Mouse (Mus musculus) forebrain, embryonic 13.5 days (tissue): ENCODE measurements around the gene BC052040. TPM values are rescaled to one million over a fixed set of nuclear protein-coding genes. Genes with fewer than 3 reads are reported as not detected.

Experiments used
- ATAC-seq: fragments of 200-750 bp; cut with Nextera tagmentation; 2 replicates; pipeline ENCODE4 v1.8.0; 2017
- H3K27ac ChIP-seq: fragments of 300-500 bp; sonication (generic); 2 replicates; pipeline ENCODE4 v1.5.1; 2015; ENCODE audit warnings: inconsistent platforms, mild to moderate bottlenecking, moderate library complexity
- H3K27me3 ChIP-seq: fragments of 300-500 bp; sonication (generic); 2 replicates; pipeline ENCODE4 v1.6.1; 2015; ENCODE audit warnings: mild to moderate bottlenecking, inconsistent platforms
- H3K36me3 ChIP-seq: fragments of 300-500 bp; sonication (generic); 2 replicates; pipeline ENCODE4 v1.6.1; 2015; ENCODE audit warnings: mild to moderate bottlenecking, inconsistent platforms; ENCODE audit not compliant: poor library complexity, severe bottlenecking
- H3K4me1 ChIP-seq: fragments of 300-500 bp; sonication (generic); 2 replicates; pipeline ENCODE4 v1.6.1; 2015; ENCODE audit warnings: inconsistent platforms
- H3K4me2 ChIP-seq: fragments of 300-500 bp; sonication (generic); 2 replicates; pipeline ENCODE4 v1.6.1; 2015; ENCODE audit warnings: inconsistent platforms, mild to moderate bottlenecking, moderate library complexity
- H3K4me3 ChIP-seq: fragments of 300-500 bp; sonication (generic); 2 replicates; pipeline ENCODE4 v1.5.1; 2015; ENCODE audit warnings: mild to moderate bottlenecking, inconsistent platforms
- H3K9ac ChIP-seq: fragments of 300-500 bp; sonication (generic); 2 replicates; pipeline ENCODE4 v1.6.1; 2015; ENCODE audit warnings: mild to moderate bottlenecking, inconsistent platforms
- H3K9me3 ChIP-seq: fragments of 300-500 bp; sonication (generic); replicated peaks from 2 replicates; pipeline ENCODE4 v1.6.1; 2016; ENCODE audit warnings: inconsistent platforms
- WGBS: fragments of 180-500 bp; shearing (Covaris S2); methylation state at CpG from one replicate; pipeline ENCODE4 v1.1.7; 2015; 5-methylcytosine and 5-hydroxymethylcytosine counted together
- polyA plus RNA-seq: library from polyadenylated mRNA; unstranded; fragments of >200 nt; fragmentation: Nextera tagmentation; extraction: Ambion mirVana; gene quantifications from 2 replicates; pipeline ENCODE4 v1.2.1, GENCODE M21; 2015

Gene BC052040
- polyA plus RNA-seq, 1 experiment from 2014 or later: 21.0 TPM

GRCm38 (mm10) chr2:115724726-115725125 is 143.2 kb downstream of the BC052040 start:
- Histone ChIP-seq H3K36me3 (peaks cover 13% of the 10 kb centered on the region), H3K4me3 (no peak overlapping the region), H3K9me3 (peaks cover 13% of the 10 kb centered on the region), H3K9ac (no peak overlapping the region), H3K27ac (peak overlapping the region; percentile 88), H3K4me2 (0 out of 2 replicates have a peak overlapping the region, but pooled peaks have one; percentile 9), H3K27me3 (no peaks in the 10 kb centered on the region), H3K4me1 (peaks cover 59% of the 10 kb centered on the region)
- 0 out of 2 replicates have a peak, but pooled peaks have one; percentile 6 for ATAC-seq
- WGBS: 38% methylated on average over 6 of the region's 6 CpGs

GRCm38 (mm10) chr2:115725503-115725902 is 144.0 kb downstream of the BC052040 start:
- WGBS: 16% methylated on average over 6 of the region's 6 CpGs
- Histone ChIP-seq H3K4me2 (no peak overlapping the region), H3K27ac (peak overlapping the region; percentile 88), H3K9ac (no peak overlapping the region), H3K4me3 (no peak overlapping the region), H3K27me3 (no peaks in the 10 kb centered on the region), H3K9me3 (peaks cover 5% of the 10 kb centered on the region), H3K36me3 (peaks cover 8% of the 10 kb centered on the region), H3K4me1 (peaks cover 63% of the 10 kb centered on the region)
- ATAC-seq: peak; percentile 91

- no peak overlapping the region for H3K4me3 ChIP-seq
- 18% methylated on average over 6 of the region's 6 CpGs for WGBS
- 0 out of 2 replicates have a peak, but pooled peaks cover under 1% of the 10 kb centered on the region for H3K9me3 ChIP-seq
- H3K4me2 ChIP-seq: peak overlapping the region; percentile 17
- peaks cover 67% of the 10 kb centered on the region for H3K4me1 ChIP-seq
- peaks cover 3% of the 10 kb centered on the region; the same call in 1 of the 2 replicates for H3K36me3 ChIP-seq
- H3K9ac ChIP-seq: no peak overlapping the region
- H3K27ac ChIP-seq: peak overlapping the region; percentile 88
- H3K27me3 ChIP-seq: no peaks in the 10 kb centered on the region
- ATAC-seq: peak; percentile 78
Observed at GRCm38 (mm10) chr2:115725926-115726325, 144.4 kb downstream of the BC052040 start.

GRCm38 (mm10) chr2:115726806-115727205 is 145.3 kb downstream of the BC052040 start:
- H3K9me3 ChIP-seq: no peaks in the 10 kb centered on the region
- H3K27ac ChIP-seq: peak overlapping the region; percentile 88
- H3K27me3 ChIP-seq: no peaks in the 10 kb centered on the region
- H3K36me3 ChIP-seq: peaks cover 3% of the 10 kb centered on the region; the same call in 1 of the 2 replicates
- H3K4me2 ChIP-seq: no peak overlapping the region
- H3K4me1 ChIP-seq: peaks cover 66% of the 10 kb centered on the region
- no peak overlapping the region for H3K9ac ChIP-seq
- H3K4me3 ChIP-seq: no peak overlapping the region
- ATAC-seq: no peak
- WGBS: 35% methylated on average over 5 of the region's 5 CpGs

GRCm38 (mm10) chr2:115728627-115729026 is 147.1 kb downstream of the BC052040 start:
- H3K27me3 ChIP-seq: no peaks in the 10 kb centered on the region
- 94% methylated on average over 6 of the region's 6 CpGs for WGBS

GRCm38 (mm10) chr2:115730502-115730901 is 149.0 kb downstream of the BC052040 start:
- no peak overlapping the region for H3K27ac ChIP-seq
- 86% methylated on average over 6 of the region's 6 CpGs for WGBS
- ATAC-seq: no peak

More at GRCm38 (mm10) chr2:115728627-115729026, 147.1 kb downstream of the BC052040 start:
- ATAC-seq: no peak
- no peak overlapping the region for H3K27ac ChIP-seq
- H3K4me1 ChIP-seq: peaks cover 47% of the 10 kb centered on the region
- H3K4me3 ChIP-seq: no peak overlapping the region
- no peak overlapping the region for H3K9ac ChIP-seq
- no peak overlapping the region for H3K4me2 ChIP-seq
- H3K36me3 ChIP-seq: peaks cover 3% of the 10 kb centered on the region; the same call in 1 of the 2 replicates
- no peaks in the 10 kb centered on the region for H3K9me3 ChIP-seq

GRCm38 (mm10) chr2:115731171-115731570 is 149.7 kb downstream of the BC052040 start:
- no peak for ATAC-seq
- WGBS: 85% methylated on average over 3 of the region's 3 CpGs
- no peak overlapping the region for H3K4me2 ChIP-seq
- H3K9ac ChIP-seq: no peak overlapping the region
- H3K36me3 ChIP-seq: peaks cover 3% of the 10 kb centered on the region; the same call in 1 of the 2 replicates
- no peaks in the 10 kb centered on the region for H3K27me3 ChIP-seq
- H3K27ac ChIP-seq: no peak overlapping the region
- peaks cover 23% of the 10 kb centered on the region for H3K4me1 ChIP-seq
- no peaks in the 10 kb centered on the region for H3K9me3 ChIP-seq
- no peak overlapping the region for H3K4me3 ChIP-seq

More at GRCm38 (mm10) chr2:115730502-115730901, 149.0 kb downstream of the BC052040 start:
- H3K4me2 ChIP-seq: no peak overlapping the region
- peaks cover 30% of the 10 kb centered on the region for H3K4me1 ChIP-seq
- H3K4me3 ChIP-seq: no peak overlapping the region
- no peak overlapping the region for H3K9ac ChIP-seq
- H3K27me3 ChIP-seq: no peaks in the 10 kb centered on the region
- H3K9me3 ChIP-seq: no peaks in the 10 kb centered on the region
- peaks cover 3% of the 10 kb centered on the region; the same call in 1 of the 2 replicates for H3K36me3 ChIP-seq

- ATAC-seq: no peak
- 83% methylated on average over 4 of the region's 4 CpGs for WGBS
Observed at GRCm38 (mm10) chr2:115732572-115732971, 151.1 kb downstream of the BC052040 start.

GRCm38 (mm10) chr2:115733017-115733692 is 151.6 kb downstream of the BC052040 start:
- ATAC-seq: no peak
- no peaks in the 10 kb centered on the region for H3K27me3 ChIP-seq
- no peaks in the 10 kb centered on the region for H3K9me3 ChIP-seq
- H3K9ac ChIP-seq: no peak overlapping the region
- no peak overlapping the region for H3K4me2 ChIP-seq
- peaks cover 9% of the 10 kb centered on the region; the same call in 1 of the 2 replicates for H3K4me1 ChIP-seq
- no peak overlapping the region for H3K4me3 ChIP-seq
- no peak overlapping the region for H3K27ac ChIP-seq
- WGBS: 96% methylated on average over 8 of the region's 8 CpGs
- peaks cover under 1% of the 10 kb centered on the region; the same call in 1 of the 2 replicates for H3K36me3 ChIP-seq

More at GRCm38 (mm10) chr2:115732572-115732971, 151.1 kb downstream of the BC052040 start:
- Histone ChIP-seq H3K4me3 (no peak overlapping the region), H3K4me1 (peaks cover 9% of the 10 kb centered on the region), H3K4me2 (no peak overlapping the region), H3K9me3 (no peaks in the 10 kb centered on the region), H3K9ac (no peak overlapping the region), H3K27me3 (no peaks in the 10 kb centered on the region), H3K27ac (no peak overlapping the region), H3K36me3 (peaks cover 3% of the 10 kb centered on the region; the same call in 1 of the 2 replicates)

- no peak overlapping the region for H3K4me3 ChIP-seq
- no peaks in the 10 kb centered on the region for H3K9me3 ChIP-seq
- H3K27me3 ChIP-seq: no peaks in the 10 kb centered on the region
- H3K27ac ChIP-seq: no peak overlapping the region
- no peaks in the 10 kb centered on the region for H3K36me3 ChIP-seq
- ATAC-seq: no peak
- WGBS: 92% methylated on average over 6 of the region's 6 CpGs
- H3K9ac ChIP-seq: no peak overlapping the region
- peaks cover 9% of the 10 kb centered on the region; the same call in 1 of the 2 replicates for H3K4me1 ChIP-seq
- H3K4me2 ChIP-seq: no peak overlapping the region
Observed at GRCm38 (mm10) chr2:115734850-115735249, 153.3 kb downstream of the BC052040 start.

- no peak overlapping the region for H3K27ac ChIP-seq
- WGBS: 87% methylated on average over 3 of the region's 3 CpGs
- H3K27me3 ChIP-seq: no peaks in the 10 kb centered on the region
- ATAC-seq: no peak
- H3K36me3 ChIP-seq: no peaks in the 10 kb centered on the region
- H3K4me3 ChIP-seq: no peak overlapping the region
- no peaks in the 10 kb centered on the region for H3K9me3 ChIP-seq
- H3K4me2 ChIP-seq: no peak overlapping the region
- no peaks in the 10 kb centered on the region for H3K4me1 ChIP-seq
- no peak overlapping the region for H3K9ac ChIP-seq
Observed at GRCm38 (mm10) chr2:115736416-115736815, 154.9 kb downstream of the BC052040 start.

GRCm38 (mm10) chr2:115737966-115738365 is 156.4 kb downstream of the BC052040 start:
- 92% methylated on average over 2 of the region's 2 CpGs for WGBS
- no peak overlapping the region for H3K4me2 ChIP-seq
- H3K27ac ChIP-seq: no peak overlapping the region
- no peaks in the 10 kb centered on the region for H3K27me3 ChIP-seq
- no peak for ATAC-seq
- H3K9ac ChIP-seq: no peak overlapping the region
- no peaks in the 10 kb centered on the region for H3K4me1 ChIP-seq
- H3K36me3 ChIP-seq: no peaks in the 10 kb centered on the region
- H3K4me3 ChIP-seq: no peak overlapping the region
- no peaks in the 10 kb centered on the region for H3K9me3 ChIP-seq
